Mouse (Mus musculus) liver, embryonic 11.5 days (tissue): ENCODE results near the gene Lrfn2. TPM values are rescaled to one million over a fixed set of nuclear protein-coding genes. Genes with fewer than 3 reads are reported as not detected.

Source experiments
- ATAC-seq: fragments of 200-750 bp; cut with Nextera tagmentation; replicated peaks from 2 replicates; pipeline ENCODE4 v1.8.0; 2017; ENCODE audit warnings: moderate number of reproducible peaks, mild to moderate bottlenecking, moderate TSS enrichment, moderate library complexity; ENCODE audit not compliant: low FRiP score
- DNase-seq: peaks from one replicate; pipeline ENCODE4 v3.0.0-alpha.2; 2017; ENCODE audit warnings: low spot score
- H3K27ac ChIP-seq: fragments of 300-500 bp; sonication (generic); 2 replicates; pipeline ENCODE4 v1.5.1; 2014; ENCODE audit warnings: mild to moderate bottlenecking, low read depth, low read length, control low read depth
- H3K27me3 ChIP-seq: fragments of 300-500 bp; sonication (generic); replicated peaks from 2 replicates; pipeline ENCODE4 v1.6.1; 2014; ENCODE audit warnings: low read length, mixed read lengths; ENCODE audit not compliant: control insufficient read depth, insufficient read depth
- H3K36me3 ChIP-seq: fragments of 300-500 bp; sonication (generic); 2 replicates; pipeline ENCODE4 v1.6.1; 2014; ENCODE audit warnings: mild to moderate bottlenecking, low read length, moderate library complexity, mixed read lengths; ENCODE audit not compliant: control insufficient read depth, insufficient read depth
- H3K4me1 ChIP-seq: fragments of 300-500 bp; sonication (generic); replicated peaks from 2 replicates; pipeline ENCODE4 v1.6.1; 2014; ENCODE audit warnings: low read length, mixed read lengths; ENCODE audit not compliant: control insufficient read depth, insufficient read depth
- H3K4me2 ChIP-seq: fragments of 300-500 bp; sonication (generic); 2 replicates; pipeline ENCODE4 v1.6.1; 2014; ENCODE audit warnings: mild to moderate bottlenecking, control low read depth, moderate library complexity
- H3K4me3 ChIP-seq: fragments of 300-500 bp; sonication (generic); 2 replicates; pipeline ENCODE4 v1.5.1; 2014; ENCODE audit warnings: low read depth, low read length, control low read depth
- H3K9ac ChIP-seq: fragments of 300-500 bp; sonication (generic); 2 replicates; pipeline ENCODE4 v1.6.1; 2014; ENCODE audit warnings: low read depth, low read length, control low read depth
- H3K9me3 ChIP-seq: fragments of 300-500 bp; sonication (generic); 2 replicates; pipeline ENCODE4 v1.6.1; 2016; ENCODE audit warnings: low read length, inconsistent platforms, mixed read lengths; ENCODE audit not compliant: control insufficient read depth
- WGBS: fragments of 180-500 bp; shearing (Covaris S2); extraction: QIAGEN DNeasy Blood & Tissue Kit; methylation state at CpG from one replicate; pipeline ENCODE4 v1.1.7; 2014; 5-methylcytosine and 5-hydroxymethylcytosine counted together
- polyA plus RNA-seq: library from polyadenylated mRNA; unstranded; fragments of >200 nt; fragmentation: Nextera tagmentation; extraction: Ambion mirVana; gene quantifications from 2 replicates; pipeline ENCODE4 v1.2.1, GENCODE M21; 2014

Lrfn2 gene
- polyA plus RNA-seq, 1 experiment from 2014 or later: 0.27 TPM

DNA sequence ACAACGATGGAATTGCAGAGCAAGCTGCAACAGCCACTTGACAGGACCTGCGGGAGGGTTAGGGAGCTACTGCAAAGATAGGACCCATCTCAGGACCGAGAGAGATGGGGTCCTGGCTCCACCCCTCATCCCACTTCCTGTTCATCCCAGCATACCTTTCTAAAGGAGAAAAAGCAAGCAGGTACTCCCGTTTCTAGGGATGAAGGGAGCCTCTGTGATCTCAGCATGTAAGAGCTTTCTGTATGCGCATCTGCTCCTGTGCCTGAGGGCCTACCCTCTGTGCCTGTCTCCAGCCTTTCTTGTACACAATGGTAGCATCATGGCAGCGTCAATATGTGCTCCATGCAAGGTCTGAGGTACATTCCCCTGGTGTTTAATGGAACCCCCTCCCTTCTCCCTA, 102.9 kb downstream of the Lrfn2 start:
- H3K4me3 ChIP-seq: no peak overlapping the region
- no peak for ATAC-seq
- WGBS: 60% methylated on average over 6 of the region's 6 CpGs
- H3K4me1 ChIP-seq: no peaks in the 10 kb centered on the region
- no peak for DNase-seq
- no peaks in the 10 kb centered on the region for H3K27me3 ChIP-seq
- no peak overlapping the region for H3K4me2 ChIP-seq
- no peak overlapping the region for H3K27ac ChIP-seq
- no peaks in the 10 kb centered on the region for H3K36me3 ChIP-seq
- no peak overlapping the region for H3K9ac ChIP-seq
- H3K9me3 ChIP-seq: no peaks in the 10 kb centered on the region

DNA sequence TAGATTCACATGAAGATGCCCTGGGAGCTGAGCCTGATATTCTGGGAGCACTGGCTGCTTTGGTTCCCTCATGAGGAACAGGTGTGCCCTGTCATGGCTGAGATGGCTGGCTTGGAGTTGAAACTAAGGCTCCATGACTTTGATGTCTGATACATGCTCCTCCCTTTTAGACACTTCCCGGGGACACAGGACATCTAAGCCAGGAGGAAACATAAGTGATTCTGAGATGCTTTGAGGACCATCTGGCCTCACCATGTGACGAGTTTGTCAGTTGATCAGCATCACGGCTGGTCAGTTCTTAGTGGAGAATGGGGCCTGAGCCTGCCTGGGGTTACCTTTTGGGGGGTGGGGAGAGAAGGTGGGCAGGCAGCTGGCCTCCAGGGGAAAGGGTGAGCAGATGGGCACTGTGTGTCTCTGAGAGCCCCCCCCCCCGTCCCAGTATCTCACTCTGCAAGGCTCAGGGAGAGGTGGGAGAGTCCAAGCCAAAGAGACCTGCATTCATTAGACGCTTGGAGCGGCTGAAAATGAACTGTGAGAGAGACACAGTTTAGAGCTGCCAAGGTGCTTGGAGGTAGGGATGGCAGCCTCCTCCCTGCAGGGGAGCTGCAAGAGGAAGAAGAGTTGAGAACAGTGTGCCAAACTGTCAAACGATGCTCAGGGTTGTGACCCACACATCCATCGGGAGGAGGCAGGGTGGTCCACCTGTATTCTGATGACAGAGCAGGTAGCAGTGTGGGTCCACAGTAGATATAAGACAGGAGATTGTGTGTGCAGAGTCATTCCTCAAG, 105.2 kb downstream of the Lrfn2 start:
- Histone ChIP-seq H3K9me3 (no peaks in the 10 kb centered on the region), H3K36me3 (no peaks in the 10 kb centered on the region), H3K27me3 (no peaks in the 10 kb centered on the region), H3K4me1 (no peaks in the 10 kb centered on the region), H3K4me2 (no peak overlapping the region), H3K9ac (no peak overlapping the region), H3K27ac (no peak overlapping the region), H3K4me3 (no peak overlapping the region)
- DNase-seq (no peak), ATAC-seq (no peak)
- 68% methylated on average over 8 of the region's 8 CpGs for whole genome bisulfite sequencing

DNA sequence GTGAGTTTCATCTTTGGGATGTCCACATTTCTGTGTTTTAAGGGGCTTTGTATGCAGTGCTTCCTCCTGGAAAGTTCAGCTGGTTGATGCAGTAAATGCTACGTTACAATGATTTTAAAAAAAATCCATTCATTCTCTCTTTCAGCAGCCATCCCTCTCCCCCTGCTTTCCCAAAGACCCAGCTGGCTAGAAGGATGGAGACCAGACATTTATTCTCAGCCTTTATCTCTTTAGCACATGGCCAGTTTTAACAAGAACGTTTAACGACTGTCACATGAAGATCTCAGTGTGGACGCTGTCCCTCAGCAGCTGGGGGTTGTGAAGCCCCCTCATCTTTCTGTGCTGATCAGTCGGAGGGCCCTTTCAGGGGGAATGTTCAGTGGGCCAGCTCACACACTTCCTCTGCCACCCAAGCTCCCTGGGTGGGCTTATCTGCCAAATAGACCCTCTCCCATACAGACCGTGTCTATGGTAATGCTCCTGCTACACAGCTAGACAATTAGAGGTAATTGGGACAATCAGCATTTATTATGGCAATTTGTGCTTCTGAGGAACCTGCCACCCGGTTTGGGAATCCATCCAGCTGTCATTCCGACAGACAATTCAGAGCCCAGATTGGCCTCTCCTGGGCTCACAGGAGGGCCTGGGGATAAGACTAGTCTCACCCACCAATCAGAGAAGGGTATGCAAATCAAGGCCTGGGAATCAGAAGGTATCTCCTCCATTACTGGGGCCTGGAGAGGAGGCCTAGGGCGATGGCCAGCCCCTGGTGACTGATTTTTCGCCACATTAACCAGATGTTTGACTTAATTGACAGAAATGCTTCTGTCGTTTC, 111.8 kb downstream of the Lrfn2 start:
- ATAC-seq (no peak), DNase-seq (no peak)
- Histone ChIP-seq H3K9ac (no peak overlapping the region), H3K36me3 (no peaks in the 10 kb centered on the region), H3K27me3 (no peaks in the 10 kb centered on the region), H3K4me1 (no peaks in the 10 kb centered on the region), H3K4me2 (no peak overlapping the region), H3K27ac (no peak overlapping the region), H3K4me3 (no peak overlapping the region), H3K9me3 (no peaks in the 10 kb centered on the region)
- WGBS: 26% methylated on average over 11 of the region's 11 CpGs

DNA sequence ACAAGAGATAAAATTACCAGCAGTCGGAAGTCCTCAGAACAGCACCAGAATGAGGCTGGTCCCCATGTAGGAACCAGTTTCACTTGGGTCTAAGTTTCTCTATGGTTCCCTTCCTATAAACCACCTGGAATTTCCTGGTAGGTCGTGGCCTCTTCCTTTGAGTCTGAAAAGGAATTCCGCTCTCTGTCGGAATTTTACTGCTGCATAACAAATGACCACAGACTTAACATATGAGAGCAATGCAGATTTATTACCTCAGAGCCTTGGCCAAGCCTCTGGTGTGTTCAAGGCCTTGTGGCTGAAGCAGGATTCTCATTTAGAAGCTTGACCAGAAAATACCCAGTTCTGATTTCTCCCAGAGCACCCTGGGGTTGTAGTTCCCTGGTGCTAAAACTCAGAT, 115.7 kb downstream of the Lrfn2 start:
- H3K4me2 ChIP-seq: no peak overlapping the region
- H3K27me3 ChIP-seq: no peaks in the 10 kb centered on the region
- DNase-seq (no peak), ATAC-seq (no peak)
- no peak overlapping the region for H3K4me3 ChIP-seq
- H3K9ac ChIP-seq: no peak overlapping the region
- no peaks in the 10 kb centered on the region for H3K9me3 ChIP-seq
- H3K36me3 ChIP-seq: no peaks in the 10 kb centered on the region
- H3K27ac ChIP-seq: no peak overlapping the region
- H3K4me1 ChIP-seq: no peaks in the 10 kb centered on the region
- 56% methylated on average over 4 of the region's 4 CpGs for WGBS

DNA sequence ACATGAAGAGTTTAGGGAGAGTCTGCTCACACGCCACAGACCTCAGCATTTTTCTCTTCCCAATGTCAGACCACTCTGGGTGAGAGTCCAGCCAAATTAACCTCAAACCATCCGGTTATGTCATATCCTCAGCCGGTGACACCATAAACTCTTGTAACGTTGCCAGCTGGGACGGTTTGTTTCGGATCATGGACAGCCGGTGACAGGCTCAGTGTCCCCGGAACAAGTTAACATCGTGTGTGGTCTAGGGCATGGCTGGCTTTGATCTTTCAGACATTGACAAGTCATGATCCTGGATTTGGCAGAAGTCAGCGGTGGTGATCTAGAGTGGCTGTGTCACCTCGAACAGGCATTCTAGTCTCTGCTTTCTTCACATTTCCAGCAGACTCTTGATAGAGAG, 119.1 kb downstream of the Lrfn2 start:
- no peak overlapping the region for H3K27ac ChIP-seq
- WGBS: 81% methylated on average over 11 of the region's 11 CpGs
- no peak overlapping the region for H3K4me3 ChIP-seq
- no peak overlapping the region for H3K9ac ChIP-seq
- no peak for ATAC-seq
- H3K27me3 ChIP-seq: no peaks in the 10 kb centered on the region
- H3K9me3 ChIP-seq: no peaks in the 10 kb centered on the region
- no peak for DNase-seq
- H3K4me1 ChIP-seq: no peaks in the 10 kb centered on the region
- H3K4me2 ChIP-seq: no peak overlapping the region
- H3K36me3 ChIP-seq: no peaks in the 10 kb centered on the region

DNA sequence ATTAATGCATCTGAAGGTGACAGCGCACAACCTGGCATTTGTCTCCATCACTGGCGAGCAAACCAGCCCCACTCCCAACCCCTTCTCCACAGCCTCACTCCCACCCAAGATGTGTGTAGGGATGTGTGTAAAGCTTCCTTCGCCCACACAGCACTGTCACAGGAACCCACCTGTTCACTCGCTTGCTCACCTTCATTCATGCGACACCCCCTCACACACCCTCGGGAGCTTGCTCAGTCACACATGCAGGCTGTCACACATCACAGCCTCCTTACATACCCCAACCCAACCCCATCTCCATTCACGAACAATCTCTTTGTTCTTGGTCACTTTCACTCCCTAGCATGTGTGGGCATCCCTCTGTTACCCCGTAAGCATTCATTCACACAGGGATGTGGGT, 129.0 kb downstream of the Lrfn2 start:
- DNase-seq (no peak), ATAC-seq (no peak)
- Histone ChIP-seq H3K36me3 (no peaks in the 10 kb centered on the region), H3K27ac (no peak overlapping the region), H3K27me3 (no peaks in the 10 kb centered on the region), H3K4me3 (no peak overlapping the region), H3K4me1 (no peaks in the 10 kb centered on the region; the same call in 1 of the 2 replicates), H3K4me2 (no peak overlapping the region), H3K9ac (no peak overlapping the region), H3K9me3 (no peaks in the 10 kb centered on the region)
- WGBS: 85% methylated on average over 8 of the region's 8 CpGs

DNA sequence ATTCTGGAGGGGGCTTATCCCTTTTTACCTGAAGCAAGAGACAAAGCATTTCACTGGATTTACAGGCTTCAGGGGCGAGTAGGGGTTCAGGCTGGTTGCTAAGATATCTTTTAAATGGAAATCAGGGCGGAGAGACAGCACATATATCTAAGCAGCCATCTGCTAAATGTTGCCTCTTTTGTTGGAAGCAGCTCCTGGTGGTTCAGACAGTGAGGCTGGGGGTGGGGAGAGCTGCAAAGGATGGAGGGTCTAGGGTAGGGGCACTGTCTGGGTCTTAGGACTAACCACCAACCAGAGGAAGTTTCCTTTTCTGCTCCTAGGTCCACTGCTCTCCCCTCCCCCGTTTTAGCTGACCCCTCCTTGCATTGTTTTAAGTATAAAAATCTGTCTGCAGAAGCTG, 131.6 kb downstream of the Lrfn2 start:
- no peak overlapping the region for H3K27ac ChIP-seq
- no peak overlapping the region for H3K4me3 ChIP-seq
- WGBS: 38% methylated on average over 3 of the region's 3 CpGs
- H3K36me3 ChIP-seq: no peaks in the 10 kb centered on the region
- DNase-seq (no peak), ATAC-seq (no peak)
- no peaks in the 10 kb centered on the region; the same call in 1 of the 2 replicates for H3K4me1 ChIP-seq
- H3K9me3 ChIP-seq: no peaks in the 10 kb centered on the region
- H3K27me3 ChIP-seq: no peaks in the 10 kb centered on the region
- no peak overlapping the region for H3K4me2 ChIP-seq
- H3K9ac ChIP-seq: no peak overlapping the region

DNA sequence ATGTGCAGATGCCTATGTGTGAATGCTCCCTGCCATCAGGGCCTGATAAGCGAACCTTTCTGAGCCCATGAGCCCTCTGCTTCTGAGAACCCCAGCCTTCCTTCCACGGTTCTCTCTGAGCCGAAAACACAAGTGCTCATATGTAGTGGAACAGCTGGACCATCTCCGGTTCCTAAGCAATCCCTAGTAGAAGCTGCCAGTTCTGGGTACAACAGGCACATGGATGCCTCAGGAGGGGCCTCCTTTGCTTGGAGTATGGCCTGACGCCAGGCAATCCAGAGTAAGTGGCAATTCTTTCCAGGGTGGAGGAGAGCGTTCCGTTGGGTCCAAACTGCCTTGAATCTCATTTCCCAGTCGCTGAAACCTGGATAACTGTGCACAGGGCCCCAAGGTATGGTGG, 132.3 kb downstream of the Lrfn2 start:
- no peaks in the 10 kb centered on the region for H3K36me3 ChIP-seq
- no peaks in the 10 kb centered on the region for H3K9me3 ChIP-seq
- H3K4me1 ChIP-seq: no peaks in the 10 kb centered on the region; the same call in 1 of the 2 replicates
- H3K9ac ChIP-seq: no peak overlapping the region
- ATAC-seq: no peak
- no peak overlapping the region for H3K4me2 ChIP-seq
- no peaks in the 10 kb centered on the region for H3K27me3 ChIP-seq
- DNase-seq: no peak
- WGBS: 82% methylated on average over 8 of the region's 8 CpGs
- H3K4me3 ChIP-seq: no peak overlapping the region
- H3K27ac ChIP-seq: no peak overlapping the region
